Mouse (Mus musculus): ENCODE data around the gene Dgkh. TPM values are rescaled to one million over a fixed set of nuclear protein-coding genes. Genes with fewer than 3 reads are reported as not detected.

Dgkh gene
- polyA plus RNA-seq, 1 experiment, result 1.2 TPM

- no peak overlapping the region for H3ac ChIP-seq (ENCODE audit: control insufficient read depth, insufficient read length)
- H3K4me2 ChIP-seq (ENCODE audit: low read depth), result no peak overlapping the region
- no peak for TF ChIP-seq MYOD1 (IDR thresholded peaks at IDR 0.05; ENCODE audit: control insufficient read depth in 1 of 3, insufficient read length in 2 of 3, low read depth in 2 of 3)
- no peak for TF ChIP-seq CEBPB (IDR thresholded peaks at IDR 0.05; ENCODE audit: insufficient read depth, poor library complexity, severe bottlenecking)
- no peak for TF ChIP-seq MAX (IDR thresholded peaks at IDR 0.05; ENCODE audit: low read depth)
- H3K27me3 ChIP-seq (ENCODE audit: control insufficient read depth, insufficient read depth, insufficient read length), result no peaks in the 10 kb centered on the region
- no peaks in the 10 kb centered on the region for H3K36me3 ChIP-seq (ENCODE audit: control insufficient read depth, insufficient read depth)
- H3K79me2 ChIP-seq (ENCODE audit: control insufficient read depth, insufficient read depth), result no peaks in the 10 kb centered on the region
- no peak overlapping the region for H3K4me3 ChIP-seq
Observed at GRCm38 (mm10) chr14:78650379-78651095, 82.0 kb downstream of the Dgkh start.

GRCm38 (mm10) chr14:78649525-78650274 lies 82.9 kb downstream of the Dgkh start:
- Histone ChIP-seq H3K79me2 (ENCODE audit: control insufficient read depth, insufficient read depth) (no peaks in the 10 kb centered on the region), H3K4me2 (ENCODE audit: low read depth) (no peak overlapping the region), H3ac (ENCODE audit: control insufficient read depth, insufficient read length) (no peak overlapping the region), H3K27me3 (ENCODE audit: control insufficient read depth, insufficient read depth, insufficient read length) (no peaks in the 10 kb centered on the region), H3K36me3 (ENCODE audit: control insufficient read depth, insufficient read depth) (no peaks in the 10 kb centered on the region), H3K4me3 (no peak overlapping the region)
- TF ChIP-seq E2F4 (IDR thresholded peaks at IDR 0.05; ENCODE audit: insufficient read depth), result no peak
- no peak for TF ChIP-seq SRF (IDR thresholded peaks at IDR 0.05; ENCODE audit: control insufficient read depth, insufficient read length, low read depth)
- no peak for TF ChIP-seq MYOD1 (IDR thresholded peaks at IDR 0.05; ENCODE audit: control insufficient read depth in 1 of 3, insufficient read length in 2 of 3, low read depth in 2 of 3)
- no peak for TF ChIP-seq POLR2AphosphoS2 (IDR thresholded peaks at IDR 0.05; ENCODE audit: insufficient read length, low read depth)
- no peak for TF ChIP-seq TCF12 (IDR thresholded peaks at IDR 0.05; ENCODE audit: insufficient read depth, poor library complexity, severe bottlenecking)
- TF ChIP-seq MAX (IDR thresholded peaks at IDR 0.05; ENCODE audit: low read depth), result no peak
- no peak for TF ChIP-seq CEBPB (IDR thresholded peaks at IDR 0.05; ENCODE audit: insufficient read depth, poor library complexity, severe bottlenecking)
- no peak for TF ChIP-seq TCF3 (IDR thresholded peaks at IDR 0.05; ENCODE audit: insufficient read length, low read depth)
- TF ChIP-seq USF1 (IDR thresholded peaks at IDR 0.05; ENCODE audit: low read depth), result no peak
- TF ChIP-seq POLR2A (IDR thresholded peaks at IDR 0.05; ENCODE audit: insufficient read length, low read depth), result no peak
- no peak for TF ChIP-seq REST (IDR thresholded peaks at IDR 0.05; ENCODE audit: insufficient read depth, insufficient read length)
- TF ChIP-seq MYOG (IDR thresholded peaks at IDR 0.05; ENCODE audit: control insufficient read depth in 1 of 3, insufficient read depth in 1 of 3, insufficient read length in 2 of 3, low read depth in 2 of 3), result no peak

- H3K36me3 ChIP-seq (ENCODE audit: control insufficient read depth, insufficient read depth), result no peaks in the 10 kb centered on the region
Observed at GRCm38 (mm10) chr14:78645622-78646021, 87.0 kb downstream of the Dgkh start.

GRCm38 (mm10) chr14:78641314-78641713 lies 91.3 kb downstream of the Dgkh start:
- Histone ChIP-seq H3K36me3 (ENCODE audit: control insufficient read depth, insufficient read depth) (no peaks in the 10 kb centered on the region), H3ac (ENCODE audit: control insufficient read depth, insufficient read length) (no peak overlapping the region), H3K4me3 (no peak overlapping the region), H3K27me3 (ENCODE audit: control insufficient read depth, insufficient read depth, insufficient read length) (no peaks in the 10 kb centered on the region), H3K79me2 (ENCODE audit: control insufficient read depth, insufficient read depth) (no peaks in the 10 kb centered on the region), H3K4me2 (ENCODE audit: low read depth) (no peak overlapping the region)
- TF ChIP-seq MAX (IDR thresholded peaks at IDR 0.05; ENCODE audit: low read depth) (no peak), E2F4 (IDR thresholded peaks at IDR 0.05; ENCODE audit: insufficient read depth) (no peak), SRF (IDR thresholded peaks at IDR 0.05; ENCODE audit: control insufficient read depth, insufficient read length, low read depth) (no peak), POLR2AphosphoS2 (IDR thresholded peaks at IDR 0.05; ENCODE audit: insufficient read length, low read depth) (no peak), TCF12 (IDR thresholded peaks at IDR 0.05; ENCODE audit: insufficient read depth, poor library complexity, severe bottlenecking) (no peak), USF1 (IDR thresholded peaks at IDR 0.05; ENCODE audit: low read depth) (no peak), REST (IDR thresholded peaks at IDR 0.05; ENCODE audit: insufficient read depth, insufficient read length) (no peak), TCF3 (IDR thresholded peaks at IDR 0.05; ENCODE audit: insufficient read length, low read depth) (no peak), POLR2A (IDR thresholded peaks at IDR 0.05; ENCODE audit: insufficient read length, low read depth) (no peak), MYOD1 (IDR thresholded peaks at IDR 0.05; ENCODE audit: control insufficient read depth in 1 of 3, insufficient read length in 2 of 3, low read depth in 2 of 3) (no peak), CEBPB (IDR thresholded peaks at IDR 0.05; ENCODE audit: insufficient read depth, poor library complexity, severe bottlenecking) (no peak), MYOG (IDR thresholded peaks at IDR 0.05; ENCODE audit: control insufficient read depth in 1 of 3, insufficient read depth in 1 of 3, insufficient read length in 2 of 3, low read depth in 2 of 3) (no peak)

More at GRCm38 (mm10) chr14:78645622-78646021, 87.0 kb downstream of the Dgkh start:
- Histone ChIP-seq H3K4me3 (no peak overlapping the region), H3K4me2 (ENCODE audit: low read depth) (no peak overlapping the region), H3ac (ENCODE audit: control insufficient read depth, insufficient read length) (no peak overlapping the region), H3K79me2 (ENCODE audit: control insufficient read depth, insufficient read depth) (no peaks in the 10 kb centered on the region), H3K27me3 (ENCODE audit: control insufficient read depth, insufficient read depth, insufficient read length) (no peaks in the 10 kb centered on the region)
- TF ChIP-seq REST (IDR thresholded peaks at IDR 0.05; ENCODE audit: insufficient read depth, insufficient read length) (no peak), MAX (IDR thresholded peaks at IDR 0.05; ENCODE audit: low read depth) (no peak), SRF (IDR thresholded peaks at IDR 0.05; ENCODE audit: control insufficient read depth, insufficient read length, low read depth) (no peak), TCF3 (IDR thresholded peaks at IDR 0.05; ENCODE audit: insufficient read length, low read depth) (no peak), E2F4 (IDR thresholded peaks at IDR 0.05; ENCODE audit: insufficient read depth) (no peak), USF1 (IDR thresholded peaks at IDR 0.05; ENCODE audit: low read depth) (no peak), POLR2A (IDR thresholded peaks at IDR 0.05; ENCODE audit: insufficient read length, low read depth) (no peak), MYOG (IDR thresholded peaks at IDR 0.05; ENCODE audit: control insufficient read depth in 1 of 3, insufficient read depth in 1 of 3, insufficient read length in 2 of 3, low read depth in 2 of 3) (no peak), TCF12 (IDR thresholded peaks at IDR 0.05; ENCODE audit: insufficient read depth, poor library complexity, severe bottlenecking) (no peak), POLR2AphosphoS2 (IDR thresholded peaks at IDR 0.05; ENCODE audit: insufficient read length, low read depth) (no peak), MYOD1 (IDR thresholded peaks at IDR 0.05; ENCODE audit: control insufficient read depth in 1 of 3, insufficient read length in 2 of 3, low read depth in 2 of 3) (no peak), CEBPB (IDR thresholded peaks at IDR 0.05; ENCODE audit: insufficient read depth, poor library complexity, severe bottlenecking) (no peak)

Data from myocyte (in vitro differentiated cells).